Mouse (Mus musculus) heart, postnatal 4 days (tissue): ENCODE measurements around the gene Myef2. TPM values are rescaled to one million over a fixed set of nuclear protein-coding genes. Genes with fewer than 3 reads are reported as not detected.
A peak's percentile ranks its signal among the peaks of the same experiment; 100 is the strongest.
"Not testable (repeated sequence)": the region's sequence is repeated elsewhere in the genome, so short reads cannot be mapped to it uniquely, and the experiment has no call there.

Experiments used
- DNase-seq: peaks from one replicate; pipeline ENCODE4 v3.0.0; 2021
- total RNA-seq, 2 experiments: library from RNA; stranded (reverse); gene quantifications; 2 replicates each; pipeline ENCODE4 v1.2.3; 2021

Gene Myef2
- total RNA-seq: 10 to 100 TPM; 38.8 to 42.7 TPM

DNA sequence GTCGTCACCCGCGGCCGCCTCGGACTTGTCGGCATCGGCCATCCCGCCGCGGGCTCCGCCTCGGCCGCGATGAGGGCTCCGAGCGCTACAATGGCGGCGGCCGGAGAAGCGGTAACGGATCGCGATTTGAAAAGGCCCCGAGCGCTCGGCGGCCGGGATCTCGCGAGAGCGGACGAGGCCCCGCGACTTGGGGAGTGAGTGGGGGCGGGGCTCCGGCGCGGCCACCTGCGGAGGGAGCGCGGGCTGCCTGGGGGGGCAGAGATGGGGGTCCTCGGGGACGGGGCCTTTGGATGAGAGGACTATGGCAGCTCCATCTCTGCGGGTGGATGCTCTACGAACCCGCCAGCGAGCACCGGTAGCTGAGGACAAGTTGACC lies at the start of gene Myef2:
TSS of gene Myef2 (minus strand) at position 185 of the 376 bp plus-strand sequence.
- DNase-seq: peak; percentile 90

DNA sequence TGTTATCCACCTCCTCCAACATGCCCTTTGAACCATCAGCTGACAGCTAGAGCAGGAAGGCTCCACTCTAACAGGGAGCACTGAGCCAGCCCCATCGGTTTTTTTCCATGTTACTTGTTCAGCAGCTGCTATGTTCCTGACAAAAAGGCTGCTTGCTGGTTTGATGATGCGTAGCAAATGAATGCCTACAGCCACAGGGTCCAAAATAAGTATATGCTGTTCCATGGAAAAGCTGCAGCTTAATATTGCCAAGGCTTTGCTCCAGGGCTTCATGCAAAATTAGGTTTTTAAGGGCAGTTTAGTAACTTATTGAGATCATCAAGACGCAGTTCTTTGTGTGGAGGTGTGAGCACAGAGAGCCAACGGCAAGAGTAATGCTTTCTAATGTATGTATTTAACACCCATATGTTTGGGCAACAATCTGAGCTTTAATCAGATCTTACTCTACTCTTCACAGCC lies 38.6 kb upstream of the Myef2 start:
- no peak for DNase-seq

GRCm38 (mm10) chr2:125155504-125155903 lies 32.0 kb upstream of the Myef2 start:
- no peak for DNase-seq

- DNase-seq: no peak
Observed at GRCm38 (mm10) chr2:125154294-125154693, 30.8 kb upstream of the Myef2 start.

- no peak for DNase-seq
Observed at GRCm38 (mm10) chr2:125152388-125152787, 28.9 kb upstream of the Myef2 start, which contains the start of gene Slc12a1. TSS of gene Slc12a1 (plus strand) at chr2:125152505.

DNA sequence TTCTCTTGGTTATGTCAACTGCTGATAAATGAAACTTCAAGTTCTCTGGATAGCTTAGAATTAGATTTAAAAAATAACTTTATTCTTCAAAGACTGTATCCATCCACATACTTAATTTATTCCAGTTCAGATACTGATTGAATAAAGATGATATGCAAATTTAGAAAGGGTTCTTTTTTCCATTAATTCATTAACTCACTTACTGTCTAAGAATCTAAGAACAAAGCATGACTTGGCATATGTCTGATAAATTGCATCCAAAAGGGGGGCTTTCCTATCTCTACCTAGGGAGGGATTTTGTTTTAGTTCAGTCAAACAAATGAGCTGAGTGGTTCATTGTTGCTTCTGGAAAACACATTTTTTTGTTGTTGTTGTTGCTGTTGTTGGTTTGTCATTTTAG lies 18.9 kb upstream of the Myef2 start:
- no peak for DNase-seq

GRCm38 (mm10) chr2:125136846-125137245 lies 13.4 kb upstream of the Myef2 start:
- no peak for DNase-seq

- DNase-seq: peak; percentile 91
Observed at GRCm38 (mm10) chr2:125135903-125136811, 12.7 kb upstream of the Myef2 start, which contains the start of gene Ctxn2. TSS of gene Ctxn2 (plus strand) at chr2:125136692.

DNA sequence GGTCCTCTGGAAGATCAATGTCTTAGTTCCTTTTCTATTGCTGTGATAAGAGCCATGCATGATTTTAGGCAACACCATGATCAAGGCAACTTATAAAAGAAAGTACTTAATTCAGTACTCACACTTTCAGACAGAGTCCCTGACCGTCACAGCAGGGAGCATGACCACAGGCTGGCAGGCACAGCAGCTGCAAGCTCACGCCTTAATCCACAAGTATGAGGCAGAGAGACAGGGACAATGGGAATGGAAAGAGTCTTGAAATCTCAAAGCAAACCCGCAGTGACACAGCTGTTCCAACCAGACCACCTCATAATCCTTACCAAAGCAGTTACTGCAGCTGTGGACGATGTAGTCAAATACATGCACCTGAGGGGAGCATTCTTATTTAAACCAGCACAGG lies 10.7 kb upstream of the Myef2 start:
- DNase-seq: no peak

DNA sequence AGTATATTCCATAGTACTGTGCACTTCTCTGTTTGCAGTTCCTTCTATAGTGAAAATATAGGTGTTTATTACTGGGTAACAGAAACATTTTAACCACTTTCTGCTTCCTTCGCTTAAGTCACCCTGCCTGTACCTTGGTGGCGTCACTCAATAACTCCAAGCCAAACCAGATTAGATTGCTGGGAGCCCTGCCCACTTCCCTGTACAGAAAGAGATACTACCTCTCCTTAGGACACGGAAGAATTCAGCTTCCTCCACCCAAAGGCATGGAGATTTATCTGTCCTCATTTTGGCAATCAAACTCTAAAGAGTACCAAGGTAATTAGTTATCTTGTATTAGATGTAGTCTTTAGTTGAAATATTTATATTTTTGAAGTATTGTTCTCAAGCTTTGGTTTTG lies 3.3 kb upstream of the Myef2 start:
- no peak for DNase-seq

DNA sequence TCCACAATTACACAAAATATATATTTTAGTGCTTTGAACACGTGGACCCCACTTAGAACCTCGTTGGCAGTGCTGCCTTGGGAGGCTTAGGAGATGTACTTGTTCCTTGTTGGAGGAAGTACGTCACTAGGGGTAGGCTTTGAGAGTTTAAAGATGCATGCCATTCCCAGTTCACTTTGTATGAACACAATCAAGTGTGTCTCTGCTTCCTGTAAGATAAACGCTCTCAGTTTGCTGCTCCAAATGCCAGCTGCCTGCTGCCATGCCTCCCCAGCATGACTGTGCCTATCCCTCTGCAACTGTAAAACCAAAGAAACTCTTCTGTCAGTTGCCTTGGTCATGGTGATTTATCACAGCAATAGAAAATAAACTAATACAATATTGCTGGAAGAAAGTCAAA lies 2.4 kb upstream of the Myef2 start:
- DNase-seq: no peak

DNA sequence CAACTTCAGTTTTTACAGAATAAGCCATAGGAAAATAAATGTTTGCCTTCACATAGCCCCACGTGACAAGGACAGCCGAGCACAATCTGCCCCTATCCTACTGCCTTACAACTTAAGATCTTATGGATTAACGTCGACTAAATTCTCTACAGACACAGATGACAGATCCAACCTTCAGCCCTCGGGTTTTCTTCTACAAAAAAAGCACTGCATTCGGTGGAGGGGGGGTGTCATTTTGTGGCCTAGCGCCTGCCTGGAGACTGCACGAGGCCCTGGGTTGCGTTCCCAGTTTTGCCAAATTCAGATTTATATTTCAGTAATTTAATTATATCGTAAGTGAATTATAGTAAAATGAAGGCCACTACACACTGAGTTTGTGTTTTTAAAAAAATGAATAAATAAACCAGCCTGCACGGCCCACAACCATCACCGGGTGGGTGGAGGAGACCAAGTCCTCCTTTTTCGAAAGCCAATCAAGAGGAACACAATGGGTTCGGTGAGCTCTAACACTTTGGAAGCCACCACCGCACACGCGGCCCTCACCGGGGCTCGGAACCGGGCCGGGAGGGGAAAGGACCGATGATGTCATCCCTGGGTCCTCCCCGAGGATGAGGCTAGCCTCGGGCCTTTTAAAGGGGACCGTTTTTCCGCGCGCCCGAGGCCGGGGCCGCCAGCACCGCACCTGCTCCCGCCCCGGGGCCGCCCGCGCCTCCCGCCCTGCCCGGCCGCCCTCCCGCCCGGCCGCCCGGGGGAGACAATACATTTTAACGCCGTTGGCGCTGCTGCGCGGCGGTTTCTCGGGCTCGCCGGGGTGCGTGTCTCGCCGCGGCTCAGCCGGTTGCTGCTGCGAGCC lies 611 bp downstream of the Myef2 start:
- peak; percentile 55 for DNase-seq

GRCm38 (mm10) chr2:125122288-125122623 lies 1.2 kb downstream of the Myef2 start:
- no peak for DNase-seq

DNA sequence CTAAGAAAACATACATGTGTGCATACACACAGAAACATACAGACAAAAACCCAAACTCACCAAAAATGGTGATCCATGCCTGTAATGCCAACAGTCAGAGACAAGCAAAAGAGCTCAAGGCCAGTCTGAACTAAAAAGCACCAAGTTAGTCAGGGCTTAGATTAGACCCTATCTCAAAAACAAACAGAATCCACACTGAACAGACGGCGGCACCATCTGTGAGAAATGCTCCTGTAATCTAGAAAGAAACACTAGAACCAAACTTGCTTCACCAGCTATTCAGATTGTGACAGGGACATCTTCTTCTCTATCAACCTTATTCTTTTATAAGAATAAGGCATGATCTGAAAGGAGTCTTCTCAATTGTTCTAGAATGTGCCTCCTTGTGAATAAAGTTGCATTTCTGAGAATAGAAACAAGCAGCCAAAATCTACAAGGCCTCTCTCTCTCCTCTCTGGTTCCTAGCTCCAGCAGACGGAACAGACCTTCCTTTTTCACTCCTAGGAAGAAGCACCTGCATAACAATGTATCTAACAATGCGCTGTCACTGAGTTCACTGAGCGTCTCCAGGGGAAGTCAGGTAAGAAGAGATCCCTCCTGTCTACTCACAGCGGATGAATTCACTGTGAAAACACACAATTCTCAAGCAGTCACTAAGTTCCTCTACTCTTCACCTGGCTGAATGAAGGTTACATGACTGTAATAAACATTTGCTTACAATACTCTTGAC lies 3.9 kb downstream of the Myef2 start:
- DNase-seq: no peak

DNA sequence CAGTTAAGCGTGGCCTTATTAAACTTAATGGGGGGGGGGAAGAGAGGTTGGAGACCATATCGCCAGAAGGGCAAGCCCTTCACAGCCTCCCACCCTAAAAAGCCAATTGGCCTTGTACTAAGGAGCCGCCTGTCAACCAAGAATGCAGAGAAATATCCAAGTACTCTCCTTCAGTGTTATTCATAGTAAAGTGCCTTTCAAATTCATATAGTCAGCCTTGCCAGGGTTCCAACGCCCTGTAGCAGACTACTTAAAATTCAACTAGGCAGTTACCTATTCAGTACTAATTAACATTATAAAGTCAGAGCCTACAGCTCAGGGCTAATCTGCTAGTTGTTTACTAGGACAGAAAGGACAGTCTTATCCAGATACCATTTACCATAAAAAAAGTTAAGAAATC lies 16.9 kb downstream of the Myef2 start:
- not testable (repeated sequence) for DNase-seq

DNA sequence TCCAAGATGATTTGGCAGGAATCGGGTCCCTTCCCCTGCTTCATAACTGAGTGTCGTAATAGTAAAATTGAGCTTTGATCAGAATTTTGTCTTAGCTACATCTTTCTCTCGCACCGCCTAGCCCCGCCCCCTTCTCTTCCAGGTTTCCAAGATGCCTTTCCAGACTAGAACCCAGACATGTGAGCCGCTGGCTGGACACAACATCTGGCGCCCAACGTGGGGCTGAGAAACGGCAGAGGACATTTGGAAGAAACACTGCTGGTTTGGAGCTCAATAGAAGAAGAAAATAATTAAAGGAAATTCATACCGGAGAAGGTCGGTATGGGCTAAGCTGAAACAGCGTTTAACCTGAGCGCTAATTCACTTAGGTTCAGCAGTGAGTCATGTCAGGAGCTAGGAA lies 19.0 kb downstream of the Myef2 start:
- not testable (repeated sequence) for DNase-seq

- not testable (repeated sequence) for DNase-seq
Observed at GRCm38 (mm10) chr2:125092123-125092522, 31.3 kb downstream of the Myef2 start.

DNA sequence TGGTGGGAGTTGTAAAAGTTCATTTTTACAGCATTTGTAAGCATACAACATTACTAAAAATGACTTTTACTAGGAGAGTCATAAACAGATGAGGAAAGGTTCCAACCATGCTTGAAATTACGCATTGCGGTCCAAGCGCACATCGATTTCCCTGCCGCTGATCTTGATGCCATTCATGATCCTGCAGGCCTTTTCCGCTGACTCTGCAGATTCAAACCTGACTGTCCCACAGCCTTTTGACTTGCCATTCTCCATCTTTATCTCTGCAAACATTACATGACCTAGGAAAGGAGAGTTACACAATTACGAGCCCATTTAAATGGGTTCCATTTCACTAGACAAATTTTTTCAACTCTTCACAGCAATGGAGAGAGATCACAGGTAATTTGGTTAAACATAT lies 34.7 kb downstream of the Myef2 start:
- no peak for DNase-seq

DNA sequence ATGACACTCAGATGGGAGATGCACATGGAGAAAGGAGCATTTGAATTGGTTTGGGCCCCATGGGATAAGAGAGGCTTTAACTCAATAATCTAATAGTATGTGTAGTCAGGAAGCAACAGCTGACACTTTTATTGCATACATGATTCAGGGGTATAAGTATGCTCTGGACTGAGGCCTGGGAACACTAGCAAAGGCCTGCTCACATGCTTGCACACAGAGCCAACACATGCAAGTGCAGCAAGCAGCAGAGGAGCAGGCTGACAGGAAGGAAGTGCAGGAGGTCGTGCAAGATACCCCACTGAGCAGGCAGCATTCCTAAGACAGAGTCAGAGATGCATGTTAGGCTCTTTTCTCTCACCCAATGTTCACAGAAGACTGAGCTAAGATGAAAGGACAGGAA lies 39.6 kb downstream of the Myef2 start:
- no peak for DNase-seq

DNA sequence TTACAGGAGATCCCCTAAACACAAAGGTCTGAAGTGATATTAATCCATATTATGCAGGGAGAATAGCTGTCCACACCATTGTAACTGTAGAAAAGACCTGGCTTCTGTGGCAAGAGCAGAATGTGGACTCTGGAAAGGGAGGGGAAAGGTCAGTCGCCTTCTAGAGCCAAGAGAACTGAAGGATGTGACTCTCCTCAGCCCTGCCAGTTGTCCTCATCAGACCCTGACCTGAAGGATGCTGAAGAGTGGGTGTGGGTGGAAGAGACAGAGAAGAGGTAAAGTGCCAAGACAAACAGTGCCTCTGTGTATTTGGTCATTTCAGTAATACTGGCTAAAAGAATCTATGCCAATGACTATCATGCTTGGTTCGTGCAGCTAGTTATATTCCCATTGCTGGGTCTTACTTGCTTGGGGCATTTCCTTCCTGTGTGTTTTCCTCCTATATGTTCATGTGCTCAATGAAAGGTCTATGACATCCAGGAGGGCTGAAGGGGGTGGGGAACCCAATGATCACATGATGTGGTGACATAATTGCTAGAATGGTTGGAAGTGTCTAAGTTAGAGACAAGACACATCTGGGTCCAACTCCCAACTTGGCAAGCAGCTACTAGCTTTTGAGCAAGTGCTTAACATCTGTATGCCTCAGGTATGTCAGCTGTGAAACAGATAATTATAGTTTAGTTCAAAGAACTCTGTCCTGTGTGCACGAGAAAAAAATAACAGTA lies 50.2 kb downstream of the Myef2 start:
- DNase-seq: peak; percentile 18

DNA sequence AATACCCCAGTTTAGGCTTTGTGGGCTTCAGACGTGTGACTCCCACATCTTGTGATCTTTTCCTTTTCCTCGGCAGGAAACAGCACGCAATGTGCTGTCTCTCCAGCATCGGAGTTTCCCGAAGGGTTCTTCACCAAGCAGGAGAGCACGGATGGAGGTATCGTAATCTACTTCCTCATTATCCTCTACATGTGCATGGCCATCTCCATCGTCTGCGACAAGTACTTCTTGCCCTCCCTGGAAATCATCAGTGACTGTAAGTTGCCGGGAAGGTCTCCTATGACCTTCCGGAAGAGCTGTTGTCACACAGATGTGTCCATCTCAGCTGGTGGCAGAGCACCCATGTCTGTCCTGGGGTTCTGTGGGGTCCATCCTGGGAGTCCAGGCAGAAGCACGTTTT lies 54.8 kb downstream of the Myef2 start:
- DNase-seq: no peak

- DNase-seq: peak; percentile 37
Observed at GRCm38 (mm10) chr2:125067894-125068293, 55.6 kb downstream of the Myef2 start, which contains the start of gene Slc24a5. TSS of gene Slc24a5 (plus strand) at chr2:125068124.
